Mouse (Mus musculus): Measurements from ENCODE around the gene Ccdc38. TPM values are rescaled to one million over a fixed set of nuclear protein-coding genes. Genes with fewer than 3 reads are reported as not detected.

The Ccdc38 gene
- polyA plus RNA-seq, 1 experiment from 2014 or later: 0.30 TPM

- peak overlapping the region; percentile 68; the same call in 1 of the 2 replicates for H3K27ac ChIP-seq
- no peaks in the 10 kb centered on the region for H3K9me3 ChIP-seq
- H3K9ac ChIP-seq: peak overlapping the region; percentile 57
- ATAC-seq (replicated peaks): peak; percentile 80
- no peaks in the 10 kb centered on the region for H3K36me3 ChIP-seq (replicated peaks)
- peaks cover 8% of the 10 kb centered on the region; the same call in 1 of the 2 replicates for H3K4me1 ChIP-seq
- 3% methylated on average over 22 of the region's 22 CpGs for WGBS
- H3K27me3 ChIP-seq (replicated peaks): no peaks in the 10 kb centered on the region
- peak overlapping the region; percentile 47 for H3K4me3 ChIP-seq
- peak overlapping the region; percentile 83 for H3K4me2 ChIP-seq
These were observed 53.6 kb downstream of the Ccdc38 start for GRCm38 (mm10) chr10:93594022-93594482.

- Histone ChIP-seq H3K27me3 (replicated peaks) (no peaks in the 10 kb centered on the region), H3K9ac (no peak overlapping the region), H3K36me3 (replicated peaks) (no peaks in the 10 kb centered on the region), H3K4me1 (peaks cover 4% of the 10 kb centered on the region; the same call in 1 of the 2 replicates), H3K9me3 (no peaks in the 10 kb centered on the region), H3K4me3 (no peak overlapping the region), H3K4me2 (no peak overlapping the region), H3K27ac (no peak overlapping the region)
- 75% methylated on average over 4 of the region's 4 CpGs for WGBS
- no peak for ATAC-seq (replicated peaks)
These were observed 55.4 kb downstream of the Ccdc38 start for GRCm38 (mm10) chr10:93595831-93596230.

- no peak for ATAC-seq (replicated peaks)
- H3K4me2 ChIP-seq: no peak overlapping the region
- H3K36me3 ChIP-seq (replicated peaks): no peaks in the 10 kb centered on the region
- WGBS: 90% methylated on average over 3 of the region's 3 CpGs
- no peaks in the 10 kb centered on the region for H3K27me3 ChIP-seq (replicated peaks)
- H3K9me3 ChIP-seq: no peaks in the 10 kb centered on the region
- no peak overlapping the region for H3K4me3 ChIP-seq
- no peak overlapping the region for H3K9ac ChIP-seq
- H3K27ac ChIP-seq: no peak overlapping the region
- H3K4me1 ChIP-seq: peaks cover 4% of the 10 kb centered on the region; the same call in 1 of the 2 replicates
These were observed 56.2 kb downstream of the Ccdc38 start for GRCm38 (mm10) chr10:93596641-93597040.

GRCm38 (mm10) chr10:93602309-93602708 is 61.9 kb downstream of the Ccdc38 start:
- no peak overlapping the region for H3K9ac ChIP-seq
- no peak overlapping the region for H3K27ac ChIP-seq
- no peak overlapping the region for H3K4me3 ChIP-seq
- no peaks in the 10 kb centered on the region for H3K27me3 ChIP-seq (replicated peaks)
- no peaks in the 10 kb centered on the region for H3K4me1 ChIP-seq
- no peak for ATAC-seq (replicated peaks)
- WGBS: 62% methylated on average over 5 of the region's 5 CpGs
- no peaks in the 10 kb centered on the region for H3K9me3 ChIP-seq
- no peak overlapping the region for H3K4me2 ChIP-seq
- H3K36me3 ChIP-seq (replicated peaks): no peaks in the 10 kb centered on the region

GRCm38 (mm10) chr10:93603256-93603655 is 62.8 kb downstream of the Ccdc38 start:
- Histone ChIP-seq H3K36me3 (replicated peaks) (no peaks in the 10 kb centered on the region), H3K9ac (no peak overlapping the region), H3K4me1 (no peaks in the 10 kb centered on the region), H3K27ac (no peak overlapping the region), H3K27me3 (replicated peaks) (no peaks in the 10 kb centered on the region), H3K4me3 (no peak overlapping the region), H3K9me3 (no peaks in the 10 kb centered on the region), H3K4me2 (no peak overlapping the region)
- WGBS: 90% methylated on average over 1 of the region's 1 CpGs
- no peak for ATAC-seq (replicated peaks)

GRCm38 (mm10) chr10:93606326-93606725 is 65.9 kb downstream of the Ccdc38 start:
- no peaks in the 10 kb centered on the region for H3K9me3 ChIP-seq
- no peaks in the 10 kb centered on the region for H3K36me3 ChIP-seq (replicated peaks)
- H3K27ac ChIP-seq: no peak overlapping the region
- H3K4me1 ChIP-seq: no peaks in the 10 kb centered on the region
- no peak overlapping the region for H3K9ac ChIP-seq
- ATAC-seq (replicated peaks): no peak
- H3K4me3 ChIP-seq: no peak overlapping the region
- H3K27me3 ChIP-seq (replicated peaks): no peaks in the 10 kb centered on the region
- WGBS: 92% methylated on average over 9 of the region's 9 CpGs
- H3K4me2 ChIP-seq: no peak overlapping the region

- no peaks in the 10 kb centered on the region for H3K9me3 ChIP-seq
- no peaks in the 10 kb centered on the region for H3K27me3 ChIP-seq (replicated peaks)
- 51% methylated on average over 9 of the region's 9 CpGs for WGBS
- H3K4me2 ChIP-seq: no peak overlapping the region
- H3K9ac ChIP-seq: no peak overlapping the region
- H3K36me3 ChIP-seq (replicated peaks): no peaks in the 10 kb centered on the region
- no peak overlapping the region for H3K27ac ChIP-seq
- H3K4me1 ChIP-seq: peaks cover 4% of the 10 kb centered on the region; the same call in 1 of the 2 replicates
- no peak for ATAC-seq (replicated peaks)
- H3K4me3 ChIP-seq: no peak overlapping the region
These were observed 67.6 kb downstream of the Ccdc38 start for GRCm38 (mm10) chr10:93608051-93608450.

- 94% methylated on average over 7 of the region's 7 CpGs for whole genome bisulfite sequencing
- peaks cover 4% of the 10 kb centered on the region; the same call in 1 of the 2 replicates for H3K4me1 ChIP-seq
- H3K9me3 ChIP-seq: no peaks in the 10 kb centered on the region
- no peak for ATAC-seq (replicated peaks)
- H3K36me3 ChIP-seq (replicated peaks): no peaks in the 10 kb centered on the region
- H3K9ac ChIP-seq: no peak overlapping the region
- H3K27ac ChIP-seq: no peak overlapping the region
- H3K4me3 ChIP-seq: no peak overlapping the region
- H3K27me3 ChIP-seq (replicated peaks): no peaks in the 10 kb centered on the region
- no peak overlapping the region for H3K4me2 ChIP-seq
These were observed 68.8 kb downstream of the Ccdc38 start for GRCm38 (mm10) chr10:93609236-93609635.

- ATAC-seq (replicated peaks): peak; percentile 60
- Histone ChIP-seq H3K4me2 (no peak overlapping the region), H3K27ac (no peak overlapping the region), H3K4me3 (no peak overlapping the region), H3K9ac (no peak overlapping the region), H3K4me1 (peaks cover 4% of the 10 kb centered on the region; the same call in 1 of the 2 replicates), H3K36me3 (replicated peaks) (no peaks in the 10 kb centered on the region), H3K27me3 (replicated peaks) (no peaks in the 10 kb centered on the region), H3K9me3 (no peaks in the 10 kb centered on the region)
- 100% methylated on average over 1 of the region's 1 CpGs for WGBS
These were observed 70.5 kb downstream of the Ccdc38 start for GRCm38 (mm10) chr10:93610896-93611295.

GRCm38 (mm10) chr10:93611419-93612007 is 71.1 kb downstream of the Ccdc38 start:
- H3K4me3 ChIP-seq: no peak overlapping the region
- ATAC-seq (replicated peaks): peak; percentile 48; the same call in 1 of the 2 replicates

GRCm38 (mm10) chr10:93614850-93615249 is 74.4 kb downstream of the Ccdc38 start:
- ATAC-seq (replicated peaks): no peak
- Histone ChIP-seq H3K36me3 (replicated peaks) (no peaks in the 10 kb centered on the region), H3K4me3 (no peak overlapping the region), H3K4me1 (peaks cover 4% of the 10 kb centered on the region; the same call in 1 of the 2 replicates), H3K9ac (no peak overlapping the region), H3K9me3 (no peaks in the 10 kb centered on the region), H3K27ac (no peak overlapping the region), H3K27me3 (replicated peaks) (no peaks in the 10 kb centered on the region), H3K4me2 (no peak overlapping the region)
- WGBS: 79% methylated on average over 8 of the region's 8 CpGs

More at GRCm38 (mm10) chr10:93611419-93612007, 71.1 kb downstream of the Ccdc38 start:
- 34% methylated on average over 18 of the region's 18 CpGs for WGBS
- Histone ChIP-seq H3K27me3 (replicated peaks) (no peaks in the 10 kb centered on the region), H3K36me3 (replicated peaks) (no peaks in the 10 kb centered on the region), H3K9ac (no peak overlapping the region), H3K9me3 (no peaks in the 10 kb centered on the region), H3K27ac (peak overlapping the region; percentile 17), H3K4me2 (peak overlapping the region; percentile 34), H3K4me1 (peaks cover 4% of the 10 kb centered on the region; the same call in 1 of the 2 replicates)

- H3K9me3 ChIP-seq: no peaks in the 10 kb centered on the region
- ATAC-seq (replicated peaks): no peak
- no peaks in the 10 kb centered on the region for H3K27me3 ChIP-seq (replicated peaks)
- WGBS: 73% methylated on average over 7 of the region's 7 CpGs
- H3K4me2 ChIP-seq: no peak overlapping the region
- H3K36me3 ChIP-seq (replicated peaks): no peaks in the 10 kb centered on the region
- H3K4me1 ChIP-seq: no peaks in the 10 kb centered on the region
- H3K4me3 ChIP-seq: no peak overlapping the region
- H3K9ac ChIP-seq: no peak overlapping the region
- no peak overlapping the region for H3K27ac ChIP-seq
These were observed 80.2 kb downstream of the Ccdc38 start for GRCm38 (mm10) chr10:93620438-93621179.
